Mouse (Mus musculus) cerebellum, adult 2 months (tissue): ENCODE data around the gene Naip1. TPM values are rescaled to one million over a fixed set of nuclear protein-coding genes. Genes with fewer than 3 reads are reported as not detected.
"Not testable (repeated sequence)": the region's sequence is repeated elsewhere in the genome, so short reads cannot be mapped to it uniquely, and the experiment has no call there.

ENCODE experiments used
- DNase-seq, 2 experiments: peaks; one replicate each; pipeline ENCODE4 v3.0.0; 2021
- H3K27ac ChIP-seq: fragments of 200-500 bp; 2 replicates; pipeline ENCODE4 v1.5.1; 2012; ENCODE audit warnings: low read length, control low read depth, inconsistent platforms; ENCODE audit not compliant: insufficient read depth
- H3K27me3 ChIP-seq: fragments of 200-500 bp; 2 replicates; pipeline ENCODE4 v1.6.1; 2012; ENCODE audit warnings: inconsistent platforms, mild to moderate bottlenecking, low read length, moderate library complexity; ENCODE audit not compliant: control insufficient read depth, insufficient read depth
- H3K4me1 ChIP-seq: fragments of 200-500 bp; 2 replicates; pipeline ENCODE4 v1.6.1; 2011; ENCODE audit warnings: low read length; ENCODE audit not compliant: control insufficient read depth, insufficient read depth
- H3K4me3 ChIP-seq: fragments of 200-500 bp; replicated peaks from 2 replicates; pipeline ENCODE3; 2011; ENCODE audit warnings: mild to moderate bottlenecking, low read depth, low read length, control low read depth; ENCODE audit not compliant: insufficient read depth
- CTCF ChIP-seq: fragments of 200-500 bp; IDR thresholded peaks from 2 replicates; pipeline ENCODE4 v1.5.1; 2011; ENCODE audit warnings: low read depth, mild to moderate bottlenecking, control low read depth, low read length, moderate library complexity, borderline replicate concordance; ENCODE audit not compliant: insufficient read depth
- POLR2A ChIP-seq: fragments of 200-500 bp; IDR thresholded peaks from 2 replicates; pipeline ENCODE4 v1.6.1; 2011; ENCODE audit warnings: low read length, control low read depth, borderline replicate concordance; ENCODE audit not compliant: insufficient read depth
- WGBS: fragments of 180-500 bp; shearing (Covaris S2); methylation state at CpG from one replicate; pipeline ENCODE4 v1.1.7; 2018; 5-methylcytosine and 5-hydroxymethylcytosine counted together
- polyA plus RNA-seq: library from polyadenylated mRNA; depleted of rRNA; stranded (reverse); fragments of >200 nt; gene quantifications from 2 replicates; pipeline ENCODE4 v1.2.3, GENCODE M21; 2012; rRNA removed

Naip1 gene
- polyA plus RNA-seq, 1 experiment = 0.15 TPM

DNA sequence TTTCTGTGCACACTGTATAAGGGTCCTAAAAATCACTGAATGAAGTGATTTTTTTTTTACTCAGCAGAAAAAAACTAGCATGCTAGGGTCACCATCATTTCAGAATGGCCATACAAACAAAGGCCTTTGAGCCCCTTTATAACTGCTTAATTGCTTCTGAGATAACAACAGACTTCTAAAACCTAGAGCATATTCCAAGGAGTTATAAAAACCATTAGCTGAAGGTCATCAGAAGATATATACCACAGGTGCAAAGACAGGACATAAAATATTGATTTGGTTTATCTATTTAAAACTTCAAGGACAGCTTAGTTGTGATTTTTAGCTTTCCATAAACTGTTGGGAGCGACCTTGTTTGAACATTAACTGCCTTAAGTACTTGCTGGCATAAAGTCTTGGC is 38.2 kb downstream of the Naip1 start:
- WGBS = 55% methylated on average over 1 of the region's 1 CpGs

DNA sequence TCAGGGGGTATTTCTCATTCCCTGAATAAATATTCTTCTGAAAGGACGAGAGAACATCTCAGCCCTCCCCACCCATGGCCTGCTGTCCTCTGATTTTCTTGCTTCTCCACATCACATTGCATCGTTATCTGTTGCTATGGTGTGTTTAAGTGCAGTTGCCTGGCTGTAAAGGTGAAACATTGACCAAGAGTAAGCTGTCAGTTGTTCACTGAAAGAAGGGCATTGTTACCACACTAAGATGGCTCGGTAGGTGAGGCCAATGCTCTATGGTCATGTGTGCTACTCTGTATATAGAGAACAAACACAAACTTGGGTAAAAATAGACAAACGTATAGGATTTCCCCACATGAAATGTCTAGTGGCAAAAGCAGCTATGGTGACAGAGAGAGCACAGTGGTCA is 42.8 kb downstream of the Naip1 start:
- WGBS = 71% methylated on average over 4 of the region's 4 CpGs
- TF ChIP-seq CTCF (no peak), POLR2A (no peak)

More for the DNA sequence above, 38.2 kb downstream of the Naip1 start:
- no peak for TF ChIP-seq CTCF
- no peak for TF ChIP-seq POLR2A
- no peaks in the 10 kb centered on the region for H3K4me1 ChIP-seq
- no peak overlapping the region for H3K4me3 ChIP-seq
- no peaks in the 10 kb centered on the region for H3K27me3 ChIP-seq
- no peak for DNase-seq
- H3K27ac ChIP-seq = no peak overlapping the region

DNA sequence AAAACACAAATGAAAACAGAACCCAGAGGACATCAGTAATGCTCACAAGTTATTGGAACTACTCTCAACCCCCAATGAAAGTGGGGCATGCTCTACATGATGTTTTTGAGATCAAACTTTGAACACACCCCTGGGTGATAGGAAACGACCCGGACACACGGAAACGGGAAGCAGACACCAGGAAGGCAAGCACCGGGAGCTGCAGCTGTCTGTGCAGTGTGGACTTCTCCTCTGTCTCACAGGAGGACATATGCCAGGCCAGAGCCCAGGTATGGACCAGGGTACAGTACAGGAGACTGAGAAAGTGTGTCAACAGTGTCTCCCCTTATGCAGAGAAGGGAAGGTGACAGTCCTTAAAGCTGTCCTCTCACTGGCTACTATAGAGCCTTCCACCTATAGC is 43.5 kb downstream of the Naip1 start:
- no peak for DNase-seq
- Histone ChIP-seq H3K27ac (no peak overlapping the region), H3K4me1 (no peaks in the 10 kb centered on the region), H3K27me3 (no peaks in the 10 kb centered on the region), H3K4me3 (no peak overlapping the region)
- WGBS = 88% methylated on average over 5 of the region's 5 CpGs
- TF ChIP-seq CTCF = no peak
- no peak for TF ChIP-seq POLR2A

More for the DNA sequence above, 42.8 kb downstream of the Naip1 start:
- no peak overlapping the region for H3K27ac ChIP-seq
- H3K4me3 ChIP-seq = no peak overlapping the region
- H3K4me1 ChIP-seq = no peaks in the 10 kb centered on the region
- no peak for DNase-seq
- H3K27me3 ChIP-seq = no peaks in the 10 kb centered on the region

DNA sequence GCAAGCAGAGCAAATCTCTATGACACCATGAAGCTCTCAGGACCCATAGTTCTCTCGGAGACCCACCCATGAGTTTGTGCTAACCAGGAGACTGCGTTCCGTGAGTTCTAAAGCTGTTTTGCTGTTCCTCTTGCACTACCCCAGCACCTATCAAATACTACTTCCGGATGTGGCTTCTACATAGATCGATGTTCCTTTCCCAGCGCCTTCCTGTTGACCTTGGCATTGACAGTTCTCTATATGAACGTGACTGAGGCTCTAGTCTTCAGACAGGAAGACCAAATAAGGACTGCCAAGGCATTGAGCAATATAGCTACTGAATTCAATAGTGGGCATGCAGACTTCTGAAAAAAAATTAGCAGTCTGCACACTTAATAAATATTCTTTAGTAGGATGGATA is 44.4 kb downstream of the Naip1 start:
- Histone ChIP-seq H3K27me3 (no peaks in the 10 kb centered on the region), H3K4me1 (no peaks in the 10 kb centered on the region), H3K4me3 (no peak overlapping the region), H3K27ac (no peak overlapping the region)
- WGBS = 83% methylated on average over 7 of the region's 7 CpGs
- DNase-seq = no peak
- TF ChIP-seq CTCF (no peak), POLR2A (no peak)

DNA sequence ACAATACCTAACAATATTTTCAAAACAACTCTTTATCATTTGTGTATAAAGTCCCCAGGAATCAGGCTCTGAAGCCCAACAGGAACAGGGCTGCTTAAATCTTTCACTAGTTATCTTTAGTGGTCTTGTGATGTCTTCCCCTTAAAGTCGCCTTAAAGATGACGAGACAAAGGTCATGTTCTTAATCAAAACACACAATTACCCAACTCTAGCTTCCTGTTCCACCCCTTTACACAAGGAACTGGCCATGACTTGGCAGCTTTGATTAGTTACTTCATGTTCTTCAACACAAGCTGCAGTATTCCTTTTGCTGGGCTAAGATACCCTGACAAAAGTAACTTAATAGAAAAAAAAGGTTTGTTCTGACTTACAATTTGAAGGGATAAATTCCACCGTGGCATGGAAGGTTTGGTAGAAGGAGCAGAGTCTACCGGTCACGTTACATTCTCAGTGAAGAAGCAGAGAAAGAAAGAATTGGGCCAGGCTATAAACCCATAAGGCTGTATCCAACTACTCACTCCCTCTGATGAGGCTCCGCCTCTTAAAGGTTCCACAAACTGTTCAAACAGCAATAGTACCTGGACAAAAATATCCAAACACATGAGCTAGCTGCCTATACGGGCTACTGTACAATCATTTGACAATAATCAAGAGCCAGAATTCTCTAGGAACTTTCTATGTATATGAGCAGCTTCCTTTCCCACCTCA is 49.6 kb downstream of the Naip1 start:
- not testable (repeated sequence) for H3K4me3 ChIP-seq, H3K27me3 ChIP-seq, H3K27ac ChIP-seq, DNase-seq, H3K4me1 ChIP-seq
- WGBS = 76% methylated on average over 7 of the region's 7 CpGs

DNA sequence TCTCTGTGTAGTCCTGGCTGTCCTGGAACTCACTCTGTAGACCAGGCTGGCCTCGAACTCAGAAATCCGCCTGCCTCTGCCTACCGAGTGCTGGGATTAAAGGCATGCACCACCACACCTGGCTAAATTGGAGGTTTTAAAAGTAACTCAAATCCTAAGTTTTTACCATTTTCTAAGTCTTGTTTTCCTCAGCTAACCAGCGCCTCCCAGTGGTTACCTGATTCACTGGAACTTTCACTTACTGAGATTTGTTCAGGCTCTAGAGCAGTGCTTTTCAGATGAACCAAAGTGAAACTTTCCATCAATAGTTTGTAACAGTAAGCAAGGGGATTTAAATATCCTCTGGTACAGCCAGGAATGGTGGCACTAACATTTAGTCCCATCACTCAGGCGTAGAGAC is 61.6 kb downstream of the Naip1 start:
- H3K4me1 ChIP-seq, H3K27ac ChIP-seq, H3K27me3 ChIP-seq, H3K4me3 ChIP-seq, DNase-seq: not testable (repeated sequence)
- 33% methylated on average over 5 of the region's 5 CpGs for WGBS

DNA sequence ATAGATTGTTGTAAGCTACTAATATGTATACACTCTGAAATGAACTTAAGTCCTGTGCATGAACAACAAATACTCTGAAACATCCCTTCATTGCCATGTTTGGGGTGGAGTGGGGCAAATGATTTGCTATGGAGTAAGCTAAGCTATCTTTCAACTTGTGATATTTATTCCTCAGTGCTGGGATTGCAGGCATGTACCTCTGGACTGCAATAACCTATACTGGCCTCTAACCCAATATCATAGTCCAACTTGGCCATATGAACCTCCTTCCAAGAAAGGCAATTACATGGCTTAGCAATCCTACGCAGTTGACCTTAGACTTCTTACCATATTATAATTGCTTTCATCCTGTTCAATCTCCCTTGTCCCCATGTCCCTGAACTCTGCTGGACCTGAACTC is 82.1 kb downstream of the Naip1 start:
- no peak for TF ChIP-seq POLR2A
- no peak for TF ChIP-seq CTCF
- DNase-seq = no peak
- Histone ChIP-seq H3K27me3 (no peaks in the 10 kb centered on the region), H3K4me3 (no peak overlapping the region), H3K4me1 (no peaks in the 10 kb centered on the region), H3K27ac (no peak overlapping the region)
- WGBS = 92% methylated on average over 1 of the region's 1 CpGs

Other genes starting within 250 kb of the Naip1 start
- 0.54 and 0.79 TPM in 2 replicates for gene Naip5, start 206.5 kb downstream of the Naip1 start, polyA plus RNA-seq
- gene Naip6, start 135.2 kb downstream of the Naip1 start, polyA plus RNA-seq = 0.25 and 0.26 TPM in 2 replicates
- gene Gtf2h2, start 39.7 kb upstream of the Naip1 start, polyA plus RNA-seq = 67.1 and 73.0 TPM in 2 replicates
- gene Ocln, start 99.8 kb upstream of the Naip1 start, polyA plus RNA-seq = 14.8 and 16.0 TPM in 2 replicates
- 13.5 and 16.4 TPM in 2 replicates for gene Marveld2, start 164.1 kb upstream of the Naip1 start, polyA plus RNA-seq
- 141 and 148 TPM in 2 replicates for gene Ak6, start 198.1 kb upstream of the Naip1 start, polyA plus RNA-seq
- 15.6 and 17.0 TPM in 2 replicates for gene Rad17, start 198.2 kb upstream of the Naip1 start, polyA plus RNA-seq
- 13.8 and 16.0 TPM in 2 replicates for gene Taf9, start 198.7 kb upstream of the Naip1 start, polyA plus RNA-seq
- 0.59 and 0.61 TPM in 2 replicates for gene Ccdc125, start 216.8 kb upstream of the Naip1 start, polyA plus RNA-seq